Mouse (Mus musculus) forebrain, embryonic 15.5 days (tissue): ENCODE measurements around the gene Jup. TPM values are rescaled to one million over a fixed set of nuclear protein-coding genes. Genes with fewer than 3 reads are reported as not detected.
"Not testable (repeated sequence)": the region's sequence is repeated elsewhere in the genome, so short reads cannot be mapped to it uniquely, and the experiment has no call there.

Experiments used
- ATAC-seq: fragments of 200-750 bp; cut with Nextera tagmentation; replicated peaks from 2 replicates; pipeline ENCODE4 v1.8.0; 2017; ENCODE audit warnings: mild to moderate bottlenecking, moderate TSS enrichment, moderate library complexity
- H3K27ac ChIP-seq: fragments of 300-500 bp; sonication (generic); replicated peaks from 2 replicates; pipeline ENCODE4 v1.5.1; 2015; ENCODE audit warnings: mild to moderate bottlenecking, inconsistent platforms
- H3K27me3 ChIP-seq: fragments of 300-500 bp; sonication (generic); 2 replicates; pipeline ENCODE4 v1.6.1; 2015; ENCODE audit warnings: inconsistent platforms
- H3K36me3 ChIP-seq: fragments of 300-500 bp; sonication (generic); 2 replicates; pipeline ENCODE4 v1.6.1; 2015; ENCODE audit warnings: mild to moderate bottlenecking, inconsistent platforms
- H3K4me1 ChIP-seq: fragments of 300-500 bp; sonication (generic); 2 replicates; pipeline ENCODE4 v1.6.1; 2015; ENCODE audit warnings: inconsistent platforms
- H3K4me2 ChIP-seq: fragments of 300-500 bp; sonication (generic); replicated peaks from 2 replicates; pipeline ENCODE4 v1.6.1; 2015; ENCODE audit warnings: mild to moderate bottlenecking, inconsistent platforms
- H3K4me3 ChIP-seq: fragments of 300-500 bp; sonication (generic); 2 replicates; pipeline ENCODE4 v1.5.1; 2015; ENCODE audit warnings: mild to moderate bottlenecking, inconsistent platforms
- H3K9ac ChIP-seq: fragments of 300-500 bp; sonication (generic); replicated peaks from 2 replicates; pipeline ENCODE4 v1.6.1; 2015; ENCODE audit warnings: mild to moderate bottlenecking, inconsistent platforms
- H3K9me3 ChIP-seq: fragments of 300-500 bp; sonication (generic); 2 replicates; pipeline ENCODE4 v1.6.1; 2016; ENCODE audit warnings: inconsistent platforms
- WGBS: fragments of 180-500 bp; shearing (Covaris S2); methylation state at CpG from one replicate; pipeline ENCODE4 v1.1.7; 2015; ENCODE audit warnings: mixed read lengths; 5-methylcytosine and 5-hydroxymethylcytosine counted together
- polyA plus RNA-seq: library from polyadenylated mRNA; unstranded; fragments of >200 nt; fragmentation: Nextera tagmentation; extraction: Ambion mirVana; gene quantifications from 2 replicates; pipeline ENCODE4 v1.2.1, GENCODE M21; 2015

Gene Jup
- polyA plus RNA-seq, 1 experiment from 2014 or later: 51.4 TPM

GRCm38 (mm10) chr11:100332766-100333515 is 64.6 kb downstream of the Jup start:
- Histone ChIP-seq H3K27ac (peak overlapping the region; percentile 83), H3K27me3 (no peaks in the 10 kb centered on the region), H3K4me1 (peaks cover 36% of the 10 kb centered on the region), H3K4me2 (no peak overlapping the region), H3K9ac (no peak overlapping the region), H3K36me3 (no peaks in the 10 kb centered on the region), H3K4me3 (no peak overlapping the region), H3K9me3 (no peaks in the 10 kb centered on the region)
- 41% methylated on average over 9 of the region's 9 CpGs for WGBS
- peak; percentile 83 for ATAC-seq

DNA sequence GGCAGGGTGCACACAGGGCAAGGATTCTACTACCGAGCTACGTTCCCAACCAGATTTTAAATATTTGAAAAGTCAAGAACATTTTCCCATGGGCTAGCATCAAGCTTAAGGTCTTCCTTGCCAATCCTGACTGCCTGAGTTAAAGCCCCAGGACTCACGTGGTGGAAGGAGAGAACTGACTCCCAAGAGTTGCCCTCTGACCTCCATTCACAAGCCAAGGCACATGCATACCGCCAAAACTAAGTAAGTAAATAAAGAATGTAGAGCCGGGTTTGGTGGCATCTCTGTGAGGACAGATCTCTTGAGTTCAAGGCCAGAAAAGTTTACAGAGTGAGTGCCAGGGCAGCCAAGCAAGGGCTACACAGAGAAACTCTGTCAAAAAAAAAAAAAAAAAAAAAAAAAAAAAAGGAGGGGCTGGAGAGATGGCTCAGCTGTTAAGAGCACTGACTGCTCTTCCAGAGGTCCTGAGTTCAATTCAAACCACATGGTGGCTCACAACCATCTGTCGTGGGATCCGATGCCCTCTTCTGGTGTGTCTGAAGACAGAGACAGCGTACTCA is 66.7 kb downstream of the Jup start:
- H3K4me3 ChIP-seq, ATAC-seq, H3K4me2 ChIP-seq, H3K27ac ChIP-seq, H3K9ac ChIP-seq, H3K9me3 ChIP-seq, H3K27me3 ChIP-seq, H3K36me3 ChIP-seq: not testable (repeated sequence)
- 72% methylated on average over 8 of the region's 8 CpGs for WGBS
- peaks cover 34% of the 10 kb centered on the region for H3K4me1 ChIP-seq

DNA sequence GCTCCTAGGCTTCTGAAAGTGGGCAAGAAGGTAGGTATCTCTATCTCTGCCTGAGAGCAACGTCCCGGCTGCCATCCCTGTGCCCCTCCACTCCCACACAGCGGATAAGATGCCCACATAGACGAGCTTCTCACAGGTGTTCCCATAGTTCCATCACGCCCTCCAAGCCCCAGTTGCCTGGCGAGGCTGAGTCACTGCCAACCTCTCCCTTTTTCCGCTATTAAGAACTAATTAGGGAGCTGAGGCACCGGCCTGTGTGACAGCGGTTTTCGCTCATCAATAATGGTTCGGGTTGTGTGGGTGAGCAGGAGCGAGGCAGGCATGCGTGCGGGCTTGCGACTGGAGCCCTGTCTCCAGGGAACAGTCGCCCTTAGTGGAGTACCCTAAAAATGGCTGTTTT is 67.3 kb downstream of the Jup start:
- ATAC-seq: no peak
- Histone ChIP-seq H3K4me3 (no peak overlapping the region), H3K4me2 (0 out of 2 replicates have a peak overlapping the region, but pooled peaks have one; percentile 12), H3K27ac (no peak overlapping the region), H3K36me3 (no peaks in the 10 kb centered on the region), H3K9me3 (no peaks in the 10 kb centered on the region), H3K9ac (no peak overlapping the region), H3K4me1 (peaks cover 30% of the 10 kb centered on the region), H3K27me3 (no peaks in the 10 kb centered on the region)
- 31% methylated on average over 16 of the region's 16 CpGs for WGBS

DNA sequence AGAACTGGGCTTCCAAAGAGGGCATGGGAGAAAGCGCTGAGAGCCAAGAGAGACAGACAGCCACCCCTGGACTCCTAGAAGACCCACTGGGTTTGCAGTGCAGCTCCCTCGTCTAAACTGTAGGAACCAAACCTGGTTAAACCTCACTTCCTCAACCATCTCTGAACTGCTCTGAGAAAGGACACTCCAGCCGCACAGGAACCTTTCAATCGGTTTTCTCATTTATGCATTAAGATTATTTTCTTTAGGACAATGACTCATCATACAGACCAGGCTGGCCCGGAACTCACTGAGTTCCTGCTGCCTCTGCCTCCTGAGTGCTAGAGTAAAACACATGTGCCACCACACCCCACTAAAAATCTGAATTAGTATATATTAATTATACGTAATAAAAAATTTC is 69.8 kb downstream of the Jup start:
- Histone ChIP-seq H3K9me3 (no peaks in the 10 kb centered on the region), H3K27ac (peak overlapping the region; percentile 34), H3K27me3 (no peaks in the 10 kb centered on the region), H3K4me1 (peaks cover 16% of the 10 kb centered on the region), H3K9ac (no peak overlapping the region), H3K4me3 (no peak overlapping the region), H3K36me3 (peaks cover 3% of the 10 kb centered on the region; the same call in 1 of the 2 replicates), H3K4me2 (no peak overlapping the region)
- WGBS: 88% methylated on average over 6 of the region's 6 CpGs
- ATAC-seq: no peak

DNA sequence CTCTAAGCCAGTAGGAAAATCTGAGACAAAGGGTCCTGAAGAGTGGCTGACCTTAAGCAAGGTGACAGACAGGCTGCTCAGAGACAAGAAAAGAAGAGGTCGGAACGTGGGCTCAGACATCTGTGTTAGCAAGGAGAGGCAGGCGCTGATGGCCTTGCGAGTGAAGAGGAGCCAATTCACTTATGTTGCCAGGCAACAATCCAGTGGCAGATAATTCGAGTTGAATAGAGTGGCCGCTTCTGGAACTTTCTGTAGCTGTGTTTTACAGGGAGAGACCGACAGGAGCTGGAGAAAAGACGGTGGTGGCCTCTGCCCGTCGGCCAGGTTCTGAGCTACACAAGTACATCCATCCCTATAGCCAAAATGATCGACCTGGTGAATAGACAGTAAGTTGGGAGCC is 70.2 kb downstream of the Jup start:
- 61% methylated on average over 11 of the region's 11 CpGs for WGBS

GRCm38 (mm10) chr11:100325062-100325629 is 72.4 kb downstream of the Jup start:
- 69% methylated on average over 11 of the region's 11 CpGs for WGBS
- no peak for ATAC-seq

More for the DNA sequence above, 70.2 kb downstream of the Jup start:
- no peak overlapping the region for H3K4me2 ChIP-seq
- no peaks in the 10 kb centered on the region for H3K27me3 ChIP-seq
- no peak overlapping the region for H3K9ac ChIP-seq
- peak overlapping the region; percentile 53 for H3K27ac ChIP-seq
- H3K36me3 ChIP-seq: peaks cover 8% of the 10 kb centered on the region
- peaks cover 13% of the 10 kb centered on the region for H3K4me1 ChIP-seq
- no peak overlapping the region for H3K4me3 ChIP-seq
- ATAC-seq: no peak
- H3K9me3 ChIP-seq: no peaks in the 10 kb centered on the region

GRCm38 (mm10) chr11:100323578-100323977 is 74.0 kb downstream of the Jup start:
- H3K27me3 ChIP-seq: no peaks in the 10 kb centered on the region
- peaks cover 17% of the 10 kb centered on the region for H3K4me1 ChIP-seq
- peaks cover 18% of the 10 kb centered on the region for H3K36me3 ChIP-seq
- H3K4me2 ChIP-seq: no peak overlapping the region
- H3K9me3 ChIP-seq: no peaks in the 10 kb centered on the region
- no peak overlapping the region for H3K4me3 ChIP-seq
- H3K9ac ChIP-seq: no peak overlapping the region
- no peak overlapping the region for H3K27ac ChIP-seq
- no peak for ATAC-seq
- WGBS: 28% methylated on average over 3 of the region's 3 CpGs

More at GRCm38 (mm10) chr11:100325062-100325629, 72.4 kb downstream of the Jup start:
- peaks cover 14% of the 10 kb centered on the region for H3K4me1 ChIP-seq
- H3K27me3 ChIP-seq: no peaks in the 10 kb centered on the region
- no peaks in the 10 kb centered on the region for H3K9me3 ChIP-seq
- H3K4me2 ChIP-seq: no peak overlapping the region
- H3K27ac ChIP-seq: no peak overlapping the region
- no peak overlapping the region for H3K4me3 ChIP-seq
- H3K36me3 ChIP-seq: peaks cover 18% of the 10 kb centered on the region
- H3K9ac ChIP-seq: no peak overlapping the region

DNA sequence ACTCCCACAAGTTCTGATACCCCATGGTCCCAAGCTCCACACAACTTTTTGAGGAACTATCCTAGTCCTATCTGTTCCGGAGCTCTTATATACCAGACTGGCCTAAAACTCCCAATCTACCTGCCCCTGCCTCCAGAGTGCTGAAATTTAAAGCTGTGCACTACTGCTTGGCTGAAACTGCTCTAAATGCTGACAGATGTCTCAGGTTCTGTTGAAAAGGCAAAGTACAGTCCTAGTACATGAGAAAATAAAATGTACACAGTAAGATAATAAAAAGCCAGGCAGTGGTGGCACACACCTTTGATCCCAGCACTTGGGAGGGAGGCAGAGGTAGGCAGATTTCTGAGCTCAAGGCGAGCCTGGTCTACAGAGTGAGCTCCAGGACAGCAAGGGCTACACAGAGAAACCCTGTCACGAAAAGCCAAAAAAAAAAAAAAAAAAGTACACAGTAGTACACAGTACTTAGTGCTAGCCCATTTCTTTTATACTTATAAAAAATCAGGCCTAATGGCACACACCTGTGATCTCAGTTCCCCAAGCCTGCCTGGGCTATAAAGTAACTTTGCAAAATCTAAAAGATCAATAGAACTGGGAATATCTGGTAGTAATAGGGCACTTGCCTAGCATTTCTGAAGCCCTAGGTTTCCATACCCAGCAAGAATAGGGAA is 74.8 kb downstream of the Jup start:
- no peak for ATAC-seq
- no peaks in the 10 kb centered on the region for H3K9me3 ChIP-seq
- WGBS: 70% methylated on average over 3 of the region's 3 CpGs

GRCm38 (mm10) chr11:100321479-100322305 is 75.9 kb downstream of the Jup start:
- Histone ChIP-seq H3K4me1 (peaks cover 17% of the 10 kb centered on the region), H3K36me3 (peaks cover 18% of the 10 kb centered on the region)
- not testable (repeated sequence) for H3K9me3 ChIP-seq, H3K4me3 ChIP-seq, H3K27me3 ChIP-seq, ATAC-seq, H3K27ac ChIP-seq, H3K9ac ChIP-seq, H3K4me2 ChIP-seq
- WGBS: 80% methylated on average over 7 of the region's 7 CpGs

More for the DNA sequence above, 74.8 kb downstream of the Jup start:
- Histone ChIP-seq H3K27ac (no peak overlapping the region), H3K4me3 (no peak overlapping the region), H3K4me1 (peaks cover 17% of the 10 kb centered on the region), H3K27me3 (no peaks in the 10 kb centered on the region), H3K9ac (no peak overlapping the region), H3K36me3 (peaks cover 18% of the 10 kb centered on the region), H3K4me2 (no peak overlapping the region)

- H3K4me1 ChIP-seq: peaks cover 17% of the 10 kb centered on the region
- ATAC-seq: peak; percentile 1; the same call in 1 of the 2 replicates
- peak overlapping the region; percentile 99 for H3K27ac ChIP-seq
- H3K9ac ChIP-seq: peak overlapping the region; percentile 97
- H3K36me3 ChIP-seq: peaks cover 18% of the 10 kb centered on the region
- H3K4me3 ChIP-seq: peak overlapping the region; percentile 89
- H3K9me3 ChIP-seq, H3K27me3 ChIP-seq: not testable (repeated sequence)
- 20% methylated on average over 11 of the region's 11 CpGs for WGBS
- peak overlapping the region; percentile 78 for H3K4me2 ChIP-seq
Measured at GRCm38 (mm10) chr11:100320701-100321410, 76.7 kb downstream of the Jup start.

DNA sequence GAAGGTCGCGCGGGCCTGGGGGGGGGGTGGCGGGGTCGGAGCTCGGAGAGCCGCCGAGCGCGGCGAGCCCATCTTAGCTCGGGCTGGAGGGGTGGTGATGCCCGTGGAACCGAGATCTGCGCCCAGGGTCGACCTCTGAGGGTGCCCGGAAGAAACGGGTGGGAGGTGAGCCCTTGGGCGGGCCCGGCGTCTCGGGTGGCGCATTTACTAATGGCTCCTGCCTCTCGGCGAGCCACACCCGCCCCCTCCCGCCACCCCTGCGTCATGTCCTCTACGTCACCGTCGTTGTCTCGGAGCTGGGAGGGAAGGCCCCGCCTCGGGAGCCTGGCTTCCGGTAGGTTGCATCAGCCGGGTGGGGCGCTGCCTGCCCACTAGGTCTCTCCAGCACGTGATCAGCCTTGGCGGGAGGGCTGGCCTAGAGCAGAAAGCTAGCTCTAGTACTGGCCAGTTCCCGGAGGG is 77.4 kb downstream of the Jup start:
- WGBS: under 1% methylated on average over 39 of the region's 40 CpGs
- Histone ChIP-seq H3K4me1 (peaks cover 17% of the 10 kb centered on the region), H3K27ac (peak overlapping the region; percentile 99), H3K36me3 (peaks cover 18% of the 10 kb centered on the region), H3K4me2 (peak overlapping the region; percentile 78), H3K9ac (peak overlapping the region; percentile 97), H3K27me3 (no peaks in the 10 kb centered on the region), H3K4me3 (peak overlapping the region; percentile 89), H3K9me3 (no peaks in the 10 kb centered on the region)
- peak; percentile 87 for ATAC-seq
